Mouse (Mus musculus): Measurements from ENCODE around the gene Ccdc92b. TPM values are rescaled to one million over a fixed set of nuclear protein-coding genes. Genes with fewer than 3 reads are reported as not detected.
A peak's percentile ranks its signal among the peaks of the same experiment; 100 is the strongest.

Gene Ccdc92b
- polyA plus RNA-seq, 1 experiment from 2014 or later: 4.0 TPM

- Histone ChIP-seq H3K9me3 (no peaks in the 10 kb centered on the region), H3K4me3 (peak overlapping the region; percentile 79), H3K27me3 (peaks cover 1% of the 10 kb centered on the region; the same call in 1 of the 2 replicates), H3K4me2 (peak overlapping the region; percentile 77), H3K4me1 (replicated peaks) (peaks cover 11% of the 10 kb centered on the region), H3K27ac (replicated peaks) (0 out of 2 replicates have a peak overlapping the region, but pooled peaks have one; percentile 43), H3K36me3 (no peaks in the 10 kb centered on the region), H3K9ac (peak overlapping the region; percentile 84)
- WGBS: 10% methylated on average over 5 of the region's 16 CpGs
- ATAC-seq (ENCODE audit: low FRiP score, low read depth): no peak
Measured at GRCm38 (mm10) chr11:74619956-74620300, 523 bp downstream of the Ccdc92b start.

DNA sequence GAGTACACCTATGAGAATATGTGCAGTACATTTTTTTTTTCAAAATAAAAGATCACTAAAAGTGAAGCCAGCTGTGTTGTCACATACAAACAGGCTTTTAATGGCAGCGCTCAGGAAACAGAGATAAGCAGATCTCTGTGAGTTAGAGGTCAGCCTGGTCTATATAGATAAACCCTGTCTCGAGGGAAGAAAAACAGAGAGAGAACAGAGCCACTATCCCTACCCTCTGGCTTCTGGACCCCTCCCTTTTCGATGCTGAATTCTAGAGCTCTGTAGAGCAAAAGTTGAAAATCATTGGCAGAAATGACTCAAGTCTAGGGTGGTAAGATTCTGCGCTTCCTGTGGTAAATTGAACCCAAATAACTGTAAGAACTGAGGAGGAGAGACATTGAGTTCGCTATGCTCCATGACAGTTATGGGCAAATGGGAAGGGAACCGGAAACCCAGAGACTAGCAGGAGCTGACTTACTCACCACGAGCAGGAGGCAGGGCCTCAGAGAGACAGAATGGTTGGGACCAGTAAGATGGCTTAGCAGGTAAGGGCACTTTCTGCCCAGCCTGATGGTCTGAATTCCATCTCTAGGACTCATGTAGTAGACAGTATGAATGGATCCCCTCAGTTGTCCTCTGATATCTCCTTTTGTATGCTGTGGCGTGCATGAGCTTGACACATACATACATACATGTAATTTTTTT is 2.7 kb downstream of the Ccdc92b start:
- Histone ChIP-seq H3K9me3 (no peaks in the 10 kb centered on the region), H3K4me2 (no peak overlapping the region), H3K4me3 (no peak overlapping the region), H3K27ac (replicated peaks) (no peak overlapping the region), H3K4me1 (replicated peaks) (peaks cover 11% of the 10 kb centered on the region), H3K36me3 (no peaks in the 10 kb centered on the region), H3K9ac (no peak overlapping the region), H3K27me3 (no peaks in the 10 kb centered on the region)
- ATAC-seq (ENCODE audit: low FRiP score, low read depth): no peak
- 85% methylated on average over 8 of the region's 8 CpGs for WGBS

GRCm38 (mm10) chr11:74623693-74624092 is 4.3 kb downstream of the Ccdc92b start:
- no peaks in the 10 kb centered on the region for H3K36me3 ChIP-seq
- H3K9ac ChIP-seq: no peak overlapping the region
- no peak overlapping the region for H3K4me2 ChIP-seq
- H3K27ac ChIP-seq (replicated peaks): no peak overlapping the region
- H3K9me3 ChIP-seq: no peaks in the 10 kb centered on the region
- no peak overlapping the region for H3K4me3 ChIP-seq
- ATAC-seq (ENCODE audit: low FRiP score, low read depth): no peak
- WGBS: 75% methylated on average over 6 of the region's 6 CpGs
- H3K4me1 ChIP-seq (replicated peaks): peaks cover 11% of the 10 kb centered on the region
- no peaks in the 10 kb centered on the region for H3K27me3 ChIP-seq

- no peaks in the 10 kb centered on the region for H3K27me3 ChIP-seq
Measured at GRCm38 (mm10) chr11:74625333-74625732, 5.9 kb downstream of the Ccdc92b start.

GRCm38 (mm10) chr11:74627481-74627880 is 8.1 kb downstream of the Ccdc92b start:
- H3K9ac ChIP-seq: no peak overlapping the region
- no peaks in the 10 kb centered on the region for H3K4me1 ChIP-seq (replicated peaks)
- H3K4me3 ChIP-seq: no peak overlapping the region
- H3K4me2 ChIP-seq: no peak overlapping the region
- H3K9me3 ChIP-seq: no peaks in the 10 kb centered on the region
- H3K27ac ChIP-seq (replicated peaks): no peak overlapping the region
- WGBS: 85% methylated on average over 3 of the region's 3 CpGs
- H3K27me3 ChIP-seq: no peaks in the 10 kb centered on the region
- no peak for ATAC-seq (ENCODE audit: low FRiP score, low read depth)
- no peaks in the 10 kb centered on the region for H3K36me3 ChIP-seq

More at GRCm38 (mm10) chr11:74625333-74625732, 5.9 kb downstream of the Ccdc92b start:
- no peak overlapping the region for H3K9ac ChIP-seq
- no peak for ATAC-seq (ENCODE audit: low FRiP score, low read depth)
- H3K9me3 ChIP-seq: no peaks in the 10 kb centered on the region
- H3K4me1 ChIP-seq (replicated peaks): peaks cover 5% of the 10 kb centered on the region
- H3K4me3 ChIP-seq: no peak overlapping the region
- H3K4me2 ChIP-seq: no peak overlapping the region
- no peaks in the 10 kb centered on the region for H3K36me3 ChIP-seq
- H3K27ac ChIP-seq (replicated peaks): no peak overlapping the region

DNA sequence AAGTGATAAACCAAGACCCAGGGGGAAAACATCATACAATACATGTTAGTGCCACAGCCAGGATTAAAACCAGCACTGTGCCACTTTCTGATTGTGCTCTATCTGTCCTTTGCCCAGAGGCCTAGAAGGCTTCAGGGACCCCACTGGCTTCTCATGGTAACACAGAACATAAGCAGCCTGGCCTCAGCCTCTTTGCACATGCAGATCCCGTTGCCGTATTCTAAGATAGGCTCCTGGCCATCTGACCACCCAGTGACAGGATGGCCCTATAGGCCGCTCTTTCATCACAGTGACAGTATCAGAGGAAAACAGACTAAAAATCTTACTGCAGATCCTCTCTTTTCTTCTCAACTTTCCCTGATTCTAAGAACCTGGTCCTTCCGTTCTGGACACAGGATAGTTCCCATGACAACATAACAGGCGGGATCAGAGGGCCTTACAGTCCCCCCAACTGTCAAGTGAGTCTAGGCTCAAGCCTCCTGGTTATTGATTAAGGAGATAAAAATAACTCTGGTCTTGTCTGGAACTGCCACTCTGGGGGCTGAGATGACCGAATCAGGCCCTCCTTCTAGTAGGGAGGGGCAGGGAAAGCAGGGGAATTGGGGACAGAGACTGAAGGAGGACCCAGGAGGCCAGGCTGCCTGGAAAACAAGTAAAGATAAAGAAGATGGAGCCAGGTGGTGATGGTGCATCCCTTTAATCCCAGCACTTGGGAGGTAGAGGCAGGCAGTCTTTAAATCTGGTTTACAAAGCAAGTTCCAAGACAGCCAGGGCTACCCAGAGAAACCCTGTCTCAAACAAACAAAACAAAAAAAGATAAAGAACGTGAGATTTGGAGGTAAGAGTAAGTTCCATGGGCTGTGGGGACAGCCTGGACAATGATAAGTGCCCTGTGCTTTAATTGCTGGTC is 12.7 kb downstream of the Ccdc92b start:
- H3K9me3 ChIP-seq: no peaks in the 10 kb centered on the region
- no peak overlapping the region for H3K4me3 ChIP-seq
- H3K4me1 ChIP-seq (replicated peaks): peaks cover 3% of the 10 kb centered on the region
- 71% methylated on average over 7 of the region's 7 CpGs for WGBS
- no peaks in the 10 kb centered on the region for H3K36me3 ChIP-seq
- ATAC-seq (ENCODE audit: low FRiP score, low read depth): no peak
- H3K4me2 ChIP-seq: no peak overlapping the region
- no peak overlapping the region for H3K9ac ChIP-seq
- no peaks in the 10 kb centered on the region for H3K27me3 ChIP-seq
- no peak overlapping the region for H3K27ac ChIP-seq (replicated peaks)

DNA sequence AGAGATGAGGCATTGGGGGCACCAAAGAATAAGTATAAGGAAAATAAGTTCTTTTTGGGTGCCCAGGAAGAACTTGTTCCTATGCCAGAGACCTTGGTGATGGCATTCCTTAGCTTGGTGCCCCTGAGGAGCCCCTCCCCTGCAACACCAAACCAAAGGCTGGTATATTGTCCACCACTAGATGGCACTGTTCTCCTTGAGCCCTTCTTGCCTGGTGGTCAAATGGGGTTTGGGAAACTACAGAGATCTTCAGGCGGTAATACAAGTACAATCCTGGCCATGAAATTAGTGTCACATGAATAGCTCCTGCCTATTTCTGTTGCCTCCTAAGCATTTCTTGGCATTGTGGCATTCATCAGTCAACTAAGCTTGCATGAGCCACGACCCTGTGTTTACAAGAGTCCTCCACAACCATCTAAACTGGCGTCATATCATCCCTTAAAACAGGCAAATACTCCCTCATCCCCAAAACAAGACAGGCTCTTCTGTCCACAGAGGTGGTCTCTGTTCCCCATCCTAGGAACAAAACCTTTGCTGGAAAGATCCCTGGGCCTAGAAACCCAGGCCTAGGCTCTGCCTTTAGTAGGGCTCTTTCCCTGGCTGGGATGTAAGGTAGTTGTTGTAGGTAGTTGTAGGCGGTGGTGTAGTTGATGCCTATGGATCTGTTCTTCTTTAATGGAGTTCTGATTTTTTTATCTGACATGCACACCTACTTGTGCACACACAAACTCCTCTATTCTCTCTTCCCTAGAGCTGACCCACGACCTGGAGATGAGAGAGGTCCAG is 15.3 kb downstream of the Ccdc92b start:
- Histone ChIP-seq H3K27ac (replicated peaks) (no peak overlapping the region), H3K4me3 (no peak overlapping the region), H3K36me3 (no peaks in the 10 kb centered on the region), H3K4me1 (replicated peaks) (peaks cover 22% of the 10 kb centered on the region), H3K9ac (no peak overlapping the region), H3K9me3 (no peaks in the 10 kb centered on the region), H3K27me3 (no peaks in the 10 kb centered on the region), H3K4me2 (no peak overlapping the region)
- WGBS: 69% methylated on average over 5 of the region's 5 CpGs
- ATAC-seq (ENCODE audit: low FRiP score, low read depth): no peak

GRCm38 (mm10) chr11:74637486-74637885 is 18.1 kb downstream of the Ccdc92b start:
- no peak; the same call in 1 of the 2 replicates for ATAC-seq (ENCODE audit: low FRiP score, low read depth)
- Histone ChIP-seq H3K4me1 (replicated peaks) (peaks cover 22% of the 10 kb centered on the region), H3K27me3 (no peaks in the 10 kb centered on the region), H3K9me3 (no peaks in the 10 kb centered on the region), H3K4me2 (peak overlapping the region; percentile 92), H3K27ac (replicated peaks) (peak overlapping the region; percentile 94), H3K36me3 (no peaks in the 10 kb centered on the region), H3K4me3 (peak overlapping the region; percentile 64), H3K9ac (peak overlapping the region; percentile 74)
- WGBS: 15% methylated on average over 8 of the region's 8 CpGs

DNA sequence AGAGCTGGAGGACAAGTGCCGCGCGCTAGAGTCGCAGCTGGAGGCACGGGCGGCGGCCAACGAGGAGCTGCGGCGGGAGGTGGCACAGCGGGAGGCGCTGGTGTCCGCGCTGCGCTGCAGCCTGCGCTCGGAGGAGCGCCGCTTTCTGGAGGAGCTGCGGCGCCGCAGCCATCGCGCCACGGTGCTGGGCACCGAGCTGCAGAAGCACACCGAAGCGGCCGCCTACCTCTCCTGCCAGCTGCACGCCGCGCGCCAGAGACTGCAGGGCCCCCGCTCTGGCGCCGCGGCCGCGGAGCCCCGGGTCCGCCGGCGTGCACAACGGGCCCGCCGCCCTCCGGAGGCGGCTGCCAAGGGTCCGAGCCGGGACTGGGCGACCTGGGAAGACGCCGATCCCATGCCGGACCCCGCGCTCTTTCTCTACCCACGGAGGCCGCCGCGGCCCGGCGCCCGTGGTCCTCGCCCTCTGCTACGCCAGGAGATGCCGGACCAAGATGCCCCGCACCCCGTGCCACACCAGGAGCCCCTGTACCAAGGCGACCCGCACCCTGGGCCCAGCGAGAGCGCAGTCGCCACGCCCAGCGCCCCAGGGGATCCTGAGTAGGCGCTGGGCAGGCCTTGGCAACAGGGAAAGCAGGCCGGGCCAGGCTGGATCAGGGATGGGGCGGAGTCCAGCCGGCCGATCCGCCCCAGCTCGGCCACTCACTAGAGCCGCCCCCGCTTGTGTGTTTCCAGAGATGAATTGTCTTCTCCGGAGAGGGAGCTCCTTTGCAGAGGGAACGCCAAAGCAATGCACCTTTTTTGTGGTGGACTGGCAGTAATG is 18.8 kb downstream of the Ccdc92b start:
- H3K4me1 ChIP-seq (replicated peaks): peaks cover 22% of the 10 kb centered on the region
- no peaks in the 10 kb centered on the region for H3K36me3 ChIP-seq
- peak overlapping the region; percentile 64 for H3K4me3 ChIP-seq
- no peaks in the 10 kb centered on the region for H3K27me3 ChIP-seq
- peak overlapping the region; percentile 94 for H3K27ac ChIP-seq (replicated peaks)
- H3K9ac ChIP-seq: peak overlapping the region; percentile 74
- H3K9me3 ChIP-seq: no peaks in the 10 kb centered on the region
- peak; percentile 89 for ATAC-seq (ENCODE audit: low FRiP score, low read depth)
- peak overlapping the region; percentile 92 for H3K4me2 ChIP-seq
- WGBS: under 1% methylated on average over 80 of the region's 86 CpGs

- Histone ChIP-seq H3K4me1 (replicated peaks) (peaks cover 22% of the 10 kb centered on the region), H3K36me3 (no peaks in the 10 kb centered on the region), H3K9me3 (no peaks in the 10 kb centered on the region), H3K4me3 (peak overlapping the region; percentile 64), H3K27ac (replicated peaks) (peak overlapping the region; percentile 94), H3K4me2 (peak overlapping the region; percentile 92), H3K9ac (peak overlapping the region; percentile 74), H3K27me3 (no peaks in the 10 kb centered on the region)
- 13% methylated on average over 9 of the region's 9 CpGs for WGBS
- peak; percentile 53 for ATAC-seq (ENCODE audit: low FRiP score, low read depth)
Measured at GRCm38 (mm10) chr11:74638791-74639411, 19.5 kb downstream of the Ccdc92b start.

- Histone ChIP-seq H3K36me3 (no peaks in the 10 kb centered on the region), H3K4me1 (replicated peaks) (peaks cover 22% of the 10 kb centered on the region), H3K9ac (no peak overlapping the region), H3K9me3 (no peaks in the 10 kb centered on the region), H3K27me3 (no peaks in the 10 kb centered on the region), H3K4me3 (no peak overlapping the region), H3K4me2 (no peak overlapping the region), H3K27ac (replicated peaks) (no peak overlapping the region)
- 53% methylated on average over 1 of the region's 1 CpGs for WGBS
- ATAC-seq (ENCODE audit: low FRiP score, low read depth): no peak
Measured at GRCm38 (mm10) chr11:74639628-74640027, 20.2 kb downstream of the Ccdc92b start.

Measured in hindbrain, embryonic 15.5 days (tissue).